Mouse (Mus musculus) spleen, adult 2 months (tissue): ENCODE data around the gene Gm28043. TPM values are rescaled to one million over a fixed set of nuclear protein-coding genes. Genes with fewer than 3 reads are reported as not detected.

Experiments used
- DNase-seq, 2 experiments: peaks; one replicate each; pipeline versions ENCODE4 v3.0.0 to v3.0.0-alpha.2; 2012 to 2021; ENCODE audit warnings: low spot score in 2 of 2, low read depth in 1 of 2
- H3K27ac ChIP-seq: fragments of 200-500 bp; 2 replicates; pipeline ENCODE4 v1.5.1; 2012; ENCODE audit warnings: low read length, inconsistent platforms; ENCODE audit not compliant: insufficient read depth
- H3K27me3 ChIP-seq: fragments of 200-500 bp; 2 replicates; pipeline ENCODE4 v1.6.1; 2012; ENCODE audit warnings: mild to moderate bottlenecking, moderate library complexity, low read length, inconsistent platforms; ENCODE audit not compliant: control insufficient read depth, insufficient read depth
- H3K36me3 ChIP-seq: fragments of 200-500 bp; 2 replicates; pipeline ENCODE4 v1.6.1; 2012; ENCODE audit warnings: mild to moderate bottlenecking, low read length, inconsistent platforms; ENCODE audit not compliant: control insufficient read depth, insufficient read depth
- H3K4me1 ChIP-seq: fragments of 200-500 bp; 2 replicates; pipeline ENCODE4 v1.6.1; 2011; ENCODE audit warnings: inconsistent platforms; ENCODE audit not compliant: control insufficient read depth, insufficient read depth, insufficient read length
- H3K4me3 ChIP-seq: fragments of 200-500 bp; 2 replicates; pipeline ENCODE4 v1.5.1; 2011; ENCODE audit warnings: mild to moderate bottlenecking, inconsistent platforms; ENCODE audit not compliant: insufficient read depth, insufficient read length; ENCODE audit errors: extremely low read depth
- CTCF ChIP-seq: fragments of 200-500 bp; IDR thresholded peaks from 2 replicates; pipeline ENCODE4 v1.5.1; 2011; ENCODE audit warnings: mild to moderate bottlenecking, inconsistent platforms; ENCODE audit not compliant: insufficient read depth, insufficient read length, insufficient replicate concordance; ENCODE audit errors: extremely low read depth
- POLR2A ChIP-seq: fragments of 200-500 bp; IDR thresholded peaks from 2 replicates; pipeline ENCODE4 v1.6.1; 2011; ENCODE audit warnings: low read depth, low read length, inconsistent platforms
- WGBS: fragments of 180-500 bp; shearing (Covaris S2); methylation state at CpG from one replicate; pipeline ENCODE4 v1.1.7; 2018; 5-methylcytosine and 5-hydroxymethylcytosine counted together
- polyA plus RNA-seq: library from polyadenylated mRNA; depleted of rRNA; stranded (reverse); fragments of >200 nt; gene quantifications from 2 replicates; pipeline ENCODE4 v1.2.3, GENCODE M21; 2012; rRNA removed

The Gm28043 gene
- polyA plus RNA-seq, 1 experiment, result 1.3 TPM

DNA sequence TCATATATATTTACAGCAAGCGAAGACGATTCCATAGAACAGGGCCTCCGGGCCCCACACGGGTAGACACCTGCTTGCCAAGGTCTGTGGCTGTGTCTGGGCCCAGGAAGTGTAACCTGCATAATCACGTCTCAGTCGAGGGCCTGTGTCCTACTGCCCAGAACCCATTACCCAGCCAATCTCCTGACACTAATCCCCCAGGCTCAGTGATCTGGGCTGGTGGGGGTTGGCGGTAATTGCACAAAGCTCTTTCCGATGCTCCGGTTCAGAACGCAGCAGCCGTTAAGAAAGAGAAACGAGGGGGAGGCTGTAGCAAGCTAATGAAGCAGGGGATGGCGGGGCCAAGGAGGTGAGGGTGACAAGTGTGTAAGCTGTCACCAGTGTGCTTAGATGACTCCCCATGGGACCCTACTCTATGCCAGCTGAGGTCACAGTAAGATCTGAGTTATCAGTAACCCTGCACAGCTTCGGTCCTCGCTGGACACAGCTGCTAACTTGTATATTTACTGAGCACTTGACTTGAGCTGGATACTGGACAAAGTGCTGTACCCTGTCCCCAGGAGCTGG, 121.9 kb downstream of the Gm28043 start:
- no peak overlapping the region for H3K27ac ChIP-seq
- DNase-seq, result no peak
- WGBS, result 90% methylated on average over 15 of the region's 15 CpGs
- no peaks in the 10 kb centered on the region for H3K27me3 ChIP-seq
- peaks cover 4% of the 10 kb centered on the region; the same call in 1 of the 2 replicates for H3K4me1 ChIP-seq
- H3K4me3 ChIP-seq, result no peak overlapping the region
- H3K36me3 ChIP-seq, result no peaks in the 10 kb centered on the region
- TF ChIP-seq POLR2A (no peak), CTCF (no peak)

DNA sequence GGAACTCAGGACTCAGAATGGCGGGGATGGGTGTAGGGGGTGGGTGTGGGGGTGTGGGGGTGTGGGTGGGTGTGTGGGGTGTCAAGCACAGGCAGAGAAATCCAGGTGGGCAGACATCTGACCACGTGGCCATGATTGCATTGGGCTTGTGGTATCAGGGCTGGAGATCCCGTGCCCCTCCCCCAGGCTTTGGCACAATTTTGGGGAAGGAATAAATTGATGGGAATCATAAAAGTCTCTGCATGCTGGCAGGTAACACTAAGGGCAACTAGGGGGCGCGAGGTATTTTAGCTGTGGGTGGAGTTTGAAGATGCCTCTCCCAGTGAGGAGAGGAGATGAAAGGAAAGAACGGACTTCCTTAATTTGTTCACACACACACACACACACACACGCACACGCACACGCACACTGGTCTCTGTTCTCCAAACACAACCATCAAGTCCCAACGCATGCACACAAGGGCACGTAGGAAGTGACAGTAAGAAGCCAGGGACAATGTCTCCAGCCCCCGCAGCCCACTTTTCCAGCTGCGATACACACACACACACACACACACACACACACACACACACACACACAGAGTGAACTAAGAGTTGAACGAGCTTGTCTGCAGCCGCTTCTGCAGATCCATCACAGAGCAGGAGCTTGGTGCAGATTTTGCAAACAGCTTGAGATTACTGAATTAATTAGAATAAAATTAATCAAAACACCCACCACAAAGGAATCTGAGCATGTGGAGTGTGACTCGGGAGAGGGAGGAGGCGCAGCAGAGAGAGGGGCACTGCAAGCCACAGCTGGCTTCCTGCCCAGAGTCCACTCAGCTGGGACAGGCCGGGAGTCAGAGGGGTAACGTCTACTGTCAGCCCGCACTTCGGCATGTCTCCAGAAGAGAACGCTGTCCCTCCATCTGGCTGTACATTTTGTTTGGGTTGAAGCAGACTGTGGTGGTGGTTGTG, 123.5 kb downstream of the Gm28043 start:
- no peak overlapping the region for H3K4me3 ChIP-seq
- no peak for TF ChIP-seq CTCF
- no peak for TF ChIP-seq POLR2A
- no peaks in the 10 kb centered on the region for H3K27me3 ChIP-seq
- WGBS, result 9% methylated on average over 22 of the region's 22 CpGs
- H3K4me1 ChIP-seq, result peaks cover 4% of the 10 kb centered on the region; the same call in 1 of the 2 replicates
- H3K27ac ChIP-seq, result no peak overlapping the region
- H3K36me3 ChIP-seq, result no peaks in the 10 kb centered on the region
- DNase-seq, result no peak

DNA sequence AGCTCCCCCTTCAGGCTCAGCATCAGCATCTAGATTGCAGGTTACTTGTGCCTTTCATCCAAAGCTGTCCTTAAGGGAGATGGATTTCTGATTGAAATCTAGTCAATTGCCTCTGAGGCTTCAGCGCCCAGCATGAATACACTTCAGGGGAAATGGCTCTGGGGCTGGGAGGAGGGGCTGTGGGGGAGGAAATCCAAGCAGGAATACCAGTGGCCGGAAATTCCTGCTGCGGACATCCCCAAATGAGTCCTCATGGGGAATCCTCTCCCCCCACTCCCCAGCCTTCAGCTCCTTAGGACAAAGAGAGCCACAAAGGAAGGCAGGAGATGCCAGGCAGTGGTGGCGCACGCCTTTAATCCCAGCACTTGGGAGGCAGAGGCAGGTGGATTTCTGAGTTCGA, 132.8 kb downstream of the Gm28043 start:
- no peak for TF ChIP-seq CTCF
- TF ChIP-seq POLR2A, result no peak
- Histone ChIP-seq H3K36me3 (no peaks in the 10 kb centered on the region), H3K4me3 (no peak overlapping the region), H3K27ac (no peak overlapping the region), H3K27me3 (no peaks in the 10 kb centered on the region), H3K4me1 (no peaks in the 10 kb centered on the region)
- DNase-seq, result no peak
- 85% methylated on average over 6 of the region's 6 CpGs for WGBS

Other genes starting within 250 kb of the Gm28043 start
- gene Pim1, start 124.1 kb upstream of the Gm28043 start, polyA plus RNA-seq, result 56.6 and 90.2 TPM in 2 replicates
- not detected in 2 replicates for gene Gm17657, start 65.2 kb upstream of the Gm28043 start, polyA plus RNA-seq
- 15.5 and 17.7 TPM in 2 replicates for gene Tbc1d22b, start 65.1 kb upstream of the Gm28043 start, polyA plus RNA-seq
- not detected in 2 replicates for gene Tmem217, start 62.5 kb upstream of the Gm28043 start, polyA plus RNA-seq
- gene Rnf8, start 86 bp upstream of the Gm28043 start, polyA plus RNA-seq, result 19.8 and 24.0 TPM in 2 replicates
- gene Cmtr1, start 45.7 kb downstream of the Gm28043 start, polyA plus RNA-seq, result 34.3 and 38.5 TPM in 2 replicates
- 5.4 and 6.1 TPM in 2 replicates for gene Ccdc167, start 102.2 kb downstream of the Gm28043 start, polyA plus RNA-seq